Mouse (Mus musculus) cerebellum, adult 2 months (tissue): Measurements from ENCODE around the gene Tbc1d13.

Experiments used
- CTCF ChIP-seq: fragments of 200-500 bp; IDR thresholded peaks from 2 replicates; pipeline ENCODE4 v1.5.1; 2011; ENCODE audit warnings: low read depth, mild to moderate bottlenecking, control low read depth, low read length, moderate library complexity, borderline replicate concordance; ENCODE audit not compliant: insufficient read depth
- POLR2A ChIP-seq: fragments of 200-500 bp; IDR thresholded peaks from 2 replicates; pipeline ENCODE4 v1.6.1; 2011; ENCODE audit warnings: low read length, control low read depth, borderline replicate concordance; ENCODE audit not compliant: insufficient read depth

DNA sequence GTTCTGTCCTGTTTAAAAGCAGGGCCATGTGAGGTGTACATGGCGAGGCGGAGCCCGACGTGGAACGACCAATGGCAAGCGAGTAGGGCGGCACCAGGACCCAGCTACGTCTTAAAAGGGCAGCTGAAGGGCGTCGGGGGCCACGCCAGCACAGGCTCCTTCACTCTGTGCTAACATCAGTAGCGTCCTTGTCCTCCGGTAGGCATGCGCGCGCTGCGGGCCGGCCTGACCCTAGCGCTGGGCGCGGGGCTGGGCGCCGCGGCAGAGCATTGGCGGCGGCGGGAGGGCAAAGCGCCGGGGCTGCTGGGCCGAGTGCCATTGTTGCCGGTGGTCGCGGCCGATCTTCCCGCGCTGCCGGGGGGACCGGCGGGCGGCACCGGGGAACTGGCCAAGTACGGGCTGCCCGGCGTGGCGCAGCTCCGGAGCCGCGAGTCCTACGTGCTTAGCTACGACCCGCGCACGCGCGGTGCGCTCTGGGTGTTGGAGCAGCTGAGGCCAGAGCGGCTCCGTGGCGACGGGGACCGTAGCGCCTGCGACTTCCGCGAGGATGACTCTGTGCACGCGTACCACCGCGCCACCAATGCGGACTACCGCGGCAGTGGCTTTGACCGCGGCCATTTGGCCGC, 37.9 kb downstream of the Tbc1d13 start, which contains the start of gene Endog:
- TF ChIP-seq CTCF (no peak), POLR2A (peak; percentile 91)
